Comparison of ENCODE assay signal across 21 mouse cellular contexts in genomic region chr4:150726539-150726938, GRCm38 (mm10).
A peak's percentile ranks its signal among the peaks of the same experiment; 100 is the strongest.
DNase-seq lines count a peak whose midpoint lies in the region; ATAC-seq and TF ChIP-seq lines count a peak whose summit lies in the region.
"Had no signal": no experiment of that assay in that cellular context is flagged by ENCODE, and none has a peak within 500 bp of the region (broad histone marks: within the 10 kb centered on the region; RNA-seq: fewer than 3 reads in every experiment).

No protein-coding gene starts in this region.

- WGBS in forebrain, postnatal 0 days = 64% methylated on average over 4 of the region's 4 CpGs
- 65% methylated on average over 4 of the region's 4 CpGs for WGBS in forebrain, embryonic 12.5 days
- 61% methylated on average over 4 of the region's 4 CpGs for WGBS in lung, embryonic 16.5 days
- WGBS in small intestine, adult 2 months = 74% methylated on average over 4 of the region's 4 CpGs

- H3K4me2 ChIP-seq in forebrain, postnatal 0 days (ENCODE audit: low read depth) = no peak overlapping the region
- no peak overlapping the region for H3K4me2 ChIP-seq in forebrain, embryonic 12.5 days
- no peak overlapping the region for H3K4me2 ChIP-seq in lung, embryonic 16.5 days (ENCODE audit: low read depth, low read length)
- H3K4me2 ChIP-seq: heart, embryonic 12.5 days; hindbrain, embryonic 12.5 days; kidney, embryonic 15.5 days had no signal

- no peaks in the 10 kb centered on the region for H3K4me1 ChIP-seq in forebrain, postnatal 0 days (ENCODE audit: insufficient read depth)
- peaks cover 29% of the 10 kb centered on the region for H3K4me1 ChIP-seq in forebrain, embryonic 12.5 days
- peaks cover 52% of the 10 kb centered on the region for H3K4me1 ChIP-seq in lung, embryonic 16.5 days (replicated peaks; ENCODE audit: control insufficient read depth, insufficient read depth, low read length)
- H3K4me1 ChIP-seq in small intestine, adult 2 months (ENCODE audit: control insufficient read depth, insufficient read depth, insufficient read length, low read length) = peaks cover 17% of the 10 kb centered on the region

- H3K9me3 ChIP-seq in forebrain, postnatal 0 days (ENCODE audit: low read length) = no peaks in the 10 kb centered on the region
- H3K9me3 ChIP-seq in forebrain, embryonic 12.5 days = no peaks in the 10 kb centered on the region
- H3K9me3 ChIP-seq in lung, embryonic 16.5 days (ENCODE audit: control insufficient read depth, low read length) = peaks cover 6% of the 10 kb centered on the region
- H3K9me3 ChIP-seq: hindbrain, embryonic 12.5 days; kidney, embryonic 15.5 days had no signal

- ATAC-seq in forebrain, postnatal 0 days = no peak
- no peak for ATAC-seq in forebrain, embryonic 12.5 days (ENCODE audit: low FRiP score)
- ATAC-seq in lung, embryonic 16.5 days (ENCODE audit: low read depth) = no peak
- ATAC-seq: activated CD4-positive, CD25-positive, alpha-beta regulatory T cell, adult 4 months; forebrain, embryonic 16.5 days had no signal

- H3K4me3 ChIP-seq in forebrain, postnatal 0 days (ENCODE audit: low read depth, low read length) = no peak overlapping the region
- H3K4me3 ChIP-seq in forebrain, embryonic 12.5 days (replicated peaks) = no peak overlapping the region
- H3K4me3 ChIP-seq in layer of hippocampus, adult 2 months = no peak overlapping the region
- no peak overlapping the region for H3K4me3 ChIP-seq in lung, embryonic 16.5 days (ENCODE audit: low read length)
- no peak overlapping the region for H3K4me3 ChIP-seq in small intestine, adult 2 months (ENCODE audit: low read depth, low read length)
- H3K4me3 ChIP-seq: heart, embryonic 12.5 days; hindbrain, embryonic 12.5 days; kidney, embryonic 15.5 days; myocyte had no signal

- TF ChIP-seq CTCF in forebrain, postnatal 0 days (IDR thresholded peaks at IDR 0.05; ENCODE audit: low read depth) = peak; percentile 17; the same call in 1 of the 2 replicates
- TF ChIP-seq CTCF in layer of hippocampus, adult 2 months (conservative IDR thresholded peaks at IDR 0.05) = peak; percentile 67
- TF ChIP-seq CTCF in small intestine, adult 2 months (IDR thresholded peaks at IDR 0.05; ENCODE audit: extremely low read depth, insufficient read length, insufficient replicate concordance, low read depth, low read length) = peak; percentile 47; the same call in 1 of the 2 replicates

- no peaks in the 10 kb centered on the region for H3K27me3 ChIP-seq in forebrain, postnatal 0 days (ENCODE audit: insufficient read depth, low read length)
- H3K27me3 ChIP-seq in forebrain, embryonic 12.5 days = peaks cover 27% of the 10 kb centered on the region; the same call in 1 of the 2 replicates
- no peaks in the 10 kb centered on the region for H3K27me3 ChIP-seq in lung, embryonic 16.5 days (ENCODE audit: control insufficient read depth, insufficient read depth, low read depth, low read length)
- no peaks in the 10 kb centered on the region for H3K27me3 ChIP-seq in small intestine, adult 2 months (ENCODE audit: control insufficient read depth, insufficient read depth, low read length)
- H3K27me3 ChIP-seq: heart, embryonic 12.5 days; hindbrain, embryonic 12.5 days; kidney, embryonic 15.5 days had no signal

- DNase-seq in forebrain, postnatal 0 days = no peak
- no peak for DNase-seq in layer of hippocampus, adult 2 months (ENCODE audit: low spot score in 2 of 2)
- no peak for DNase-seq in layer of hippocampus, postnatal 25 days (ENCODE audit: extremely low spot score in 1 of 2, low spot score in 1 of 2)
- no peak for DNase-seq in lung, postnatal 25 days (ENCODE audit: low spot score)
- DNase-seq in embryo, embryonic 10.5 days (ENCODE audit: low spot score) = no peak
- DNase-seq: adrenal gland, postnatal 14 days; cerebellum, adult 11-12 months; cerebellum, postnatal 14 days; embryo, embryonic 11 days; heart, postnatal 14 days; midbrain, embryonic 14.5 days; spleen, adult 18-20 months had no signal

- no peak overlapping the region for H3K9ac ChIP-seq in forebrain, postnatal 0 days
- H3K9ac ChIP-seq in forebrain, embryonic 12.5 days = no peak overlapping the region
- no peak overlapping the region for H3K9ac ChIP-seq in lung, embryonic 16.5 days (ENCODE audit: low read length)
- H3K9ac ChIP-seq: heart, embryonic 12.5 days; hindbrain, embryonic 12.5 days; kidney, embryonic 15.5 days had no signal

- H3K27ac ChIP-seq in forebrain, postnatal 0 days (ENCODE audit: low read depth, low read length) = no peak overlapping the region
- H3K27ac ChIP-seq in forebrain, embryonic 12.5 days = no peak overlapping the region
- no peak overlapping the region for H3K27ac ChIP-seq in layer of hippocampus, adult 2 months
- peak overlapping the region; percentile 95 for H3K27ac ChIP-seq in lung, embryonic 16.5 days (ENCODE audit: low read length)
- no peak overlapping the region for H3K27ac ChIP-seq in small intestine, adult 2 months (ENCODE audit: insufficient read depth, low read depth, low read length)
- H3K27ac ChIP-seq: hindbrain, embryonic 12.5 days had no signal

- no peaks in the 10 kb centered on the region for H3K36me3 ChIP-seq in forebrain, postnatal 0 days (ENCODE audit: insufficient read depth)
- no peaks in the 10 kb centered on the region for H3K36me3 ChIP-seq in forebrain, embryonic 12.5 days (replicated peaks)
- H3K36me3 ChIP-seq in lung, embryonic 16.5 days (ENCODE audit: control insufficient read depth, insufficient read depth, low read length) = no peaks in the 10 kb centered on the region
- H3K36me3 ChIP-seq in small intestine, adult 2 months (ENCODE audit: control insufficient read depth, insufficient read depth, low read length) = no peaks in the 10 kb centered on the region
- H3K36me3 ChIP-seq: heart, embryonic 12.5 days; hindbrain, embryonic 12.5 days; kidney, embryonic 15.5 days had no signal

- TF ChIP-seq POLR2A in small intestine, adult 2 months (IDR thresholded peaks at IDR 0.05; ENCODE audit: low read depth, low read length) = no peak

Comparison
In these comparisons a context has a peak if more than half of its experiments do, and no peak if none do; other contexts are left out.
1. CTCF ChIP-seq: peak in every context shown above with its lines; median percentile 67 in layer of hippocampus, adult 2 months; 47 in small intestine, adult 2 months; 17 in forebrain, postnatal 0 days.